Mouse (Mus musculus) natural killer cell, adult 2 months (primary cell): ENCODE results near the gene Ahdc1.

Source experiments
- DNase-seq, 2 experiments: peaks; one replicate each; pipeline ENCODE4 v3.0.0; 2022; ENCODE audit warnings: low spot score in 2 of 2

The Ahdc1 gene

DNA sequence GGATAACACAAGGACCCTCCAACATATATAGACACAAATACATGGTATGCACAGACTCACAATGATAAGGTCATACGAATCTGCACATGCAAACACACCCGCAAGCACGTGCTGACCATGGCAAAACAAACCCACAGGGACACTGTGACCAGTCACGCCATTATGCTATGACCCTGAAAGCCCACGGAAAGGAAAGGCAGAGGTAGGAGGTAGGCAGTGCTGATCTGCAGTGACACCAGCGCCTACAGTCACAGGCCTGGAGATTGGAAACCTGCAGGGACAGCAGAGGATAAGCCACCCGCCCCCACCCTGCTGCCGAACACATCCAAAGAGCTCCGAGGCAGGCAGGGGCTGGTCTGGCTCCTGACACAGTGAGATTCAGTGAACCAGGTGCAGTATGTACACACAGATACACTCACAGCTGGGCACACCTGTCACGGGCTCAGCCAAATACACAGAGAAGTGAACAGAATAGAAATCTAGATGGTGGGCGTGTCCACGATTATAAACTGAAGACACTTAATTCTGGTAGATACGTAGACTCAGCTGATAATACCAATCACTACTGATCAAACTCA is 42.0 kb downstream of the Ahdc1 start:
- no peak for DNase-seq

DNA sequence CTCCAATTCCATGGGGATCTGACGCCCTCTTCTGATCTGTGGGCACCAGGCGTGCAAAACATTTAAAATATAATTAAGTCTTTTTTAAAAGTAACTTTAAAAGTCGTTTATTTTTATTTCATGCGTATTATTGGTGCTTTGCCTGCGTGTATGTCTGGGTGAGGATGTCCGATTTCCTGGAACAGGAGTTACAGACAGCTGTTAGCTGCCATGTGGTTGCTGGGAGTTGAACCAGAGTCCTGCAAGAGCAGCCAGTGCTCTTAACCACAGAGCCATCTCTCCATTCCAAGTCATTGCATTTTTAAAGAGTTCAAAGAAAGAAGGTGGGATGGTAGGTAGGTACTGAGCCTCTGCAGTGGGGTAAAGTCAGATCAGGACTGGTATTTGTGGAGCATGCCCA is 43.5 kb downstream of the Ahdc1 start:
- no peak for DNase-seq

DNA sequence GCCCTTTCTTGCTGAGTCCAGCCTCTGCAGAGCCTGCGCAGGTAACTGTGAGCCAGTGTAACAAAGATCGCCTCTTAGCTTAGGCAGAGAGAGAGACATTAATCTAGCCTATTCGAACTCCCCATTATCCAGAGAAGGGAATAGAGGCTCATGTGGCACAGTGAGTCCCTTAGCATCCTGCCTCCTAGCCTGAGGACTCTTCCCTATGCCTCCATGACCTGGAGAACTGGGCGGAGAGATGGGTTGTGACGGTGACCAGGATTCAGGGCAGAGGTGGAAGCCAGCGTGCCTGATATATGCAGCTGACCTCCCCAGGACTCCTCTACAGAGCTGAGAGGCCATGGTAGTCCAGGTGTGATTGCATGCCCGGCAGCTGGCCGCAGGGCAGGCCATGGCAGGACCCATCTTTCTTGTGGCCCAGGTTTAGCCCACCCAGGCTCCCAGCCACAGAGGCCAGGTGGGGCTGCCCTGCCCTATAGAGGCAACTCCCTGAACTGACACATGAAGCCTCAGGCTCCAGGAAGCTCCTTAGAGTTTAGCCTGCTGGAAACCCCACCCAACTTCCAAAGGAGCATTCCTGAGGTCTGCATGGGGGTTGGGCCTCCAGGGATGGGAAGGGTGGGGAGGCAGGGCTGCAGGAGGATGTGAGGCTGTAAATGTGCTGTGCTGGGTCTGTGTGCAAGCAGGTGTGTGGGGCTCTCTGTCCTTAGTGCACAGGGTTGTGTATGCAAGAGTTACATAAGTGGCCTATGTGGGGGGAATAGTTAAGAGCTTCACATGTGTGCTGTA is 44.3 kb downstream of the Ahdc1 start:
- DNase-seq: no peak

DNA sequence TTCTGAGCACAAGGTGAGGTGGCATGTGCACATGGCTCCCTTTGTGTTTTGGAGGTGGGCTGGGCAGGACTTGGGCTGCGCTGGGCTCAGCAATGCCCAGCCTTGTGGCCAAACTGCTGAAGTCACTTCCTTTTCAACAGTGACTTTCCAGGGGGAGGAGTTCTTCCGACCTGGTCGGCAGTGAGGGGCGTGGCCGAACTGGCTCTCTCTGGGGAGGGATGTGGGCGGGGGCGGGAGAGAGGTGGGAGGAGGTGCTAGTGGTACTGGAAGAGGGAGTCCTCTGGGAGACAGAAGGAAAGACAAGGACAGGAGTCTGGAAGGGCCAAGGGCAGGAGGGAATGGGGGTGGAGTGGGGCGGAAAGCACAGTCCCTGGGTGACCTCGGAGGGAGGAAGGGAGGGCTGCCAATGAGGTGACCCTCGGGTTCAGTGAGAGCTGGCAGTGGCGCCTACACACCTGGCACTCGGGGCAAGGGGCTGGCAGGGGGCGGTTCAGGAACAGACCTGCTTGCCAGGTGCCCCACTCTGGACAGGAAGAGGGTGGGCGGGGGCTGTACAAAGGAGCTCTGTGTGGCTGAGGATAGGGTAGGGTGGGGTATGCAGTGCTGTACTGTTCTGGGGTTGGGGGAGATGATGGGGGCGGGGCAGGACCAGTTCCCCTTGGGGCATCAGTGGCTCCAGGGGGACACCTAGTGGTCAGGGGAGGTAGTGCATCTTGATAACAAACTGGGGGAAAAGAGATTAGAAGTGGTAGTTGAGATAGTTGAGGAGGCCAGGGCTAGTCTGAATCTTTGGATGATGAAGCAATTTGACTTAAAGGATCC is 45.2 kb downstream of the Ahdc1 start:
- peak; percentile 81 to 85 for DNase-seq

DNA sequence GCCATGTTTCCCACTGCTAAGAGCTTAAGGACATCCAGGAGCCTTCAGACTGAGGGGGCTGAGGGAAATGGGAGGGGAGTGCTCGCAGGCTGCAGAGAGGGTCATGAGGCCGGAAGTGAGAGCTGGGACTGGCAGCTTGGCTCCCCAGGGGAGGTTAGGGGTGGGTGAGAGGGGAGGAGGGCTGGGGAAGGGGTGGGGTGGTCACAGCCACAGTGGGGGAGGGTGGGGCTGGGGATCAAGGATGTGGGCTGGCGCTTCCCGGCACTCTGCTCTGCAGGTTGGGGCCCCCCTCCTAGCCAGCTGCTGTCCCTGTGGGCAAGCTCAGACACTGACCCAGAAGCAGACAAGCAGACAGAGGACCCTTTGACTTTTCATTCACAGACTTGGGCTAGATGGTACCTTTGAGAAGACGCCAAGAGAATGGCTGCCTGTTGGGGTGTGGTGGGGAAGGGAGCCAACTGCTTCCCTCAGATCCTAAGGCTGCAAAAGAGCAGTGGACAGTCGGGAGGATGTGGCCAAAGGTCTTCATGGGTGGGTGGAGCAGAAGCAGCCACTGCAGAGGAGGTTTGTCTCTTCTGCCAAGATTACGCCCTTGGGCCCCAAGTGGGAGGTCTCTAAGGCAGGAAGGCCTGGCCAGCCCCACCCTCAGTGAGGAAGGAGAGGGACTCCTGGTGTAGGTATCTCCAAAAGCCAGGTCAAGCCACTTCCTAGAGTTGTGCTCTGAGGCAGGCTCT is 46.5 kb downstream of the Ahdc1 start:
- peak; percentile 36 to 46 for DNase-seq

DNA sequence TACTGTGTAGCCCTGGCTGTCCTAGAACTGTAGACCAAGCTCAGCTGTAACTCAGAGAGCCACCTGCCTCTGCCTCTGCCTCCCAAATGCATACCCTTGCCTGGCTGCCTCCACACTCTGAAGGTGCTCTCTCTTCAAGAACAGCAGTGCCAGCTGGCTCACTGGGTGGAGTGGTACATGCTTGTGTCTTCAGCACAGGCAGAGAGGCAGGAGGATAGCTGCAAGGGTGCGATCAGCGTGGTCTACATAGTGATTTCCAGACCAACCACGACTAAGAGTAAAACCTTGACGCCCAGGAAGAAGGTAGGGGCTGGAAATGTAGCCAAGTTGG is 47.0 kb downstream of the Ahdc1 start:
- no peak for DNase-seq

DNA sequence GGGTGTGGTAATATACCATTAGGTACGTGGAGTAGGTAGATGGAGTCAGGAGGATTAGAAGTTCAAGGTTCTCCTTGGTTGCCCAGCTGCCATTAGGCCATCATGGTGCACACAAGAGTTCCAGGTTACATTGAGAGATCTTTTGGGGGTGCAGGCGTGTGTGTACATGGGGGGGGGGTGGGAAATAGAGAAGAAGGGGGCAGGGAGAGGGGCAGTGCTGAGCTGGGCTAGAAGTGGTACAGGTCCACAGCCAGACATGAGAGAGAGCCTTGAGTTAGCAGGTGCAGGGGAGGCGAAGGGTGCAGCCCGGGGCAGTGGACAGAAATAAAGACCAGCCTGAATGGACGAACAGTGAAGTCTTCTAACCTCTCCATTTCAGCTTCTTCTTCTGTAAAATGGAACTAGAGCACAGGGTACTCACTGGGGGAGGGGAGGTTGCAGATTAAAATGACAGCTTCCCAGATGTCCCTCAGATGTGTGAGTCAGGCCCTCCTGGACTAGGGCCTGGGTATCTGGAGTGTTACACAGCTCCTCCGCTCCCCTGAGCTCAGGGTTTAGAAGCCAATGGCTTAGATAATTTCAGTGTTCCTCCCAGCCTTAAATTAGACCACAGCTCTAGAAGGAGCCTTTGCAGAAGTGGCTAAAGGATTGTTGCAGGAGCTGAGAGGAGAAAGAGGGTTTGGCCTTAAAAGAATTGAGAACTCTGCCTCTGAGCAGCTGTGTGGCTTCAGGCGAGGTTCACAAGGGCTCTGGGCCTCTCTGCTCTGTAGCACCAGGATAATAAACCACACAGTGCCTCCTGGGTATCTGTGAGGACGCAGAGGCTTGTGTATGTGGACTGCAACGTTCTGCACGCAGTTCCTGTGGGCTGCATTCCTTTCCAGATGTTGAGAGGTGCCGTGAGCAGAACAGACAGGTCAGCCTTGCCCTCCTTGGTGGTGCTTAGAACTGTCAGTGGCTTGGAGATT is 47.7 kb downstream of the Ahdc1 start:
- DNase-seq: no peak

DNA sequence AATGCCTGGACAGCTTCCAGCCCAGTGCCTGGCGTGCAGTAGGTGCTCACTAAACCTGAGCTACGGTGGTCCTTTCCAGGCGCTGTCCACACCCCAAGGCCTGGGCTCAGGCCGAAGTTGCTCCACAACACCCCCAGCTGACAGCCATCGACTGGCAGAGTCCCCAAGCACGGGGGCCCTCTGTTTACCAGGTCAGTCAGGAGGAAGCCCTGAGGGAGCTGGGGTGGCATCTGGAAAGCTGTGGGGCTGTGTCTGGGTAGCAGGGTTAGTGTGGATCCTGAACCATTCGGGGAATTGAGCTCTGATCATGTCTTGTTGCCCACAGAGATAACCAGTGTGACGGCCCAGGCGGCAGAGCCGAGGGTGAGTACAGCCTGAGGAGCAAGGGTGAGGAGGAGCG is 49.6 kb downstream of the Ahdc1 start:
- no peak for DNase-seq

DNA sequence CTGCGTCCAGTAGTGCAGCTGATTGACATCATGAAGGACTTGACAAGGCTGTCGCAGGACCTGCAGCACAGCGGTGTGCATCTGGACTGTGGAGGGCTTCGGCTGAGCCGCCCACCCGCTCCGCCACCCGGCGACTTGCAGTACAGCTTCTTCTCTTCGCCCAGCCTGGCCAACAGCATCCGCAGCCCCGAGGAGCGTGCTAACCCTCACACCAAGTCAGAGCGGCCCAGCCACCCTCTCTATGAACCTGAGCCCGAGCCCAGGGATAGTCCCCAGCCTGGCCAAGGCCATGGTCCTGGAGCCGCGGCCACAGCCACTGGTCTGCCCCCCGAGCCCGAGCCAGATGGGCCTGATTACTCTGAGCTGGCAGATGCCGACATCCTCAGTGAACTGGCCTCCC is 50.7 kb downstream of the Ahdc1 start:
- DNase-seq: no peak

DNA sequence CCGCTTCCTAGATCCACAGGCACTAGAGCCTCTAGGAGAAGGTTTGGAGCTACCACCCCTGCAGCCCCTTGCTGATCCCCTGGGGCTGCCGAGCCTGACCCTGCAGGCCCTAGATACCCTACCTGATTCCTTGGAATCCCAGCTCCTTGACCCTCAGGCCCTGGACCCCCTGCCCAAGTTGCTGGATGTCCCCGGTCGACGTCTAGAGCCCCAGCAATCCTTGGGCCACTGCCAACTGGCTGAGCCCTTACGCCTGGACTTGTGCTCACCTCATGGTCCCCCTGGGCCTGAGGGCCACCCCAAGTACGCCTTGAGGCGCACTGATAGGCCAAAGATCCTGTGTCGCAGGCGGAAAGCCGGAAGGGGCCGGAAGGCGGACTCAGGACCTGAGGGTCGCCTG is 51.2 kb downstream of the Ahdc1 start:
- no peak for DNase-seq

DNA sequence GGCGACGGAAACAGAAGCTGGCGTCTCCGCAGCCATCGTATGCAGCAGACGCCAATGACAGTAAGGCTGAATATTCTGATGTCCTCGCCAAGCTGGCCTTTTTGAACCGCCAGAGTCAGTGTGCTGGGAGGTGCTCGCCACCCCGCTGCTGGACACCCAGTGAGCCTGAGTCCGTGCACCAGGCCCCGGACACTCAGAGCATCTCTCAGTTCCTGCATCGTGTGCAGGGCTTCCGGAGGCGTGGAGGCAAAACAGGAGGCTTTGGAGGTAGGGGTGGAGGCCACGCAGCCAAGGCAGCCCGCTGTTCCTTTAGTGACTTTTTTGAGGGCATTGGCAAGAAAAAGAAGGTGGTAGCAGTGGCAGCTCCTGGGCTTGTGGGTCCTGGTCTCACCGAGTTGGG is 52.1 kb downstream of the Ahdc1 start:
- DNase-seq: no peak

DNA sequence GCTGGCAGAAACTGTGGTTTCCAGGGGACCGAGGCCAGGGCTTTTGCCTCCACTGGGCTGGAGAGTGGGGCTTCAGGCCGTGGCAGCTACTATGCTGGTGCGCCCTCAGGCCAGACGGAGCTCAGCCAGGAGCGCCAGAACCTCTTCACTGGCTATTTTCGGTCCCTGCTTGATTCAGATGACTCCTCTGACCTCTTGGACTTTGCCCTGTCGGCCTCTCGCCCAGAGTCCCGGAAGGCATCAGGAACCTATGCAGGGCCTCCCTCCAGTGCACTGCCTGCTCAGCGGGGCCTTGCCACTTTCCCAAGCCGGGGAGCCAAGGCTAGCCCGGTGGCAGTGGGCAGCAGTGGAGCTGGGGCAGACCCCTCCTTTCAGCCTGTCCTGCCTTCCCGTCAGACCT is 52.7 kb downstream of the Ahdc1 start:
- no peak for DNase-seq

DNA sequence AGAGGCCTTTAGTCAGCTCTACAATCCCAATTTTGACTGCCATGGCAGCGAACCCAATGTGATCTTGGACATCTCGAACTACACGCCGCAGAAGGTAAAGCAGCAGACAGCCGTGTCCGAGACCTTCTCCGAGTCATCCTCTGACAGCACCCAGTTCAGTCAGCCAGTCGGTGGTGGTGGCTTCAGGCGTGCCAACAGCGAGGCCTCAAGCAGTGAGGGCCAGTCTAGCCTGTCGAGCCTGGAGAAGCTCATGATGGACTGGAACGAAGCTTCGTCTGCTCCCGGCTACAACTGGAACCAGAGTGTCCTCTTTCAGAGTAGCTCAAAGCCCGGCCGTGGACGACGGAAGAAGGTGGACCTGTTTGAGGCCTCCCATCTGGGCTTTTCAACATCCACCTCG is 53.7 kb downstream of the Ahdc1 start:
- DNase-seq: no peak

DNA sequence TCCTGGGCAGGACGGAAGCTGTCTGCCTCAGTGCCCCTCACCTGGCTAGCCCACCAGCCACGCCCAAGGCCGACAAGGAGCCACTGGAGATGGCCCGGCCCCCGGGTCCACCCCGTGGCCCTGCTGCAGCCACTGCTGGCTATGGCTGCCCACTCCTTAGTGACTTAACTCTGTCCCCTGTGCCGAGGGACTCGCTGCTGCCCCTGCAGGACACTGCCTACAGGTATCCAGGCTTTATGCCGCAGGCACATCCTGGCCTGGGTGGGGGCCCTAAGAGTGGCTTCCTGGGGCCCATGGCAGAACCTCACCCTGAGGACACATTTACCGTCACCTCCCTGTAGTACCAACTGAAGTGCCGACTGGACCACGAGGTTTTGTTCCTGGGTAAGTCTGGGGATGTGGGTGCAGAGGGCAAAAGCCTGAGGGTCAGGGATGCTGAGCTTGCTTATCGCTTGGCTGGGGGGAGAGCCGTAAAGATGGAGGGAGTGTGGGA is 54.9 kb downstream of the Ahdc1 start:
- no peak for DNase-seq

DNA sequence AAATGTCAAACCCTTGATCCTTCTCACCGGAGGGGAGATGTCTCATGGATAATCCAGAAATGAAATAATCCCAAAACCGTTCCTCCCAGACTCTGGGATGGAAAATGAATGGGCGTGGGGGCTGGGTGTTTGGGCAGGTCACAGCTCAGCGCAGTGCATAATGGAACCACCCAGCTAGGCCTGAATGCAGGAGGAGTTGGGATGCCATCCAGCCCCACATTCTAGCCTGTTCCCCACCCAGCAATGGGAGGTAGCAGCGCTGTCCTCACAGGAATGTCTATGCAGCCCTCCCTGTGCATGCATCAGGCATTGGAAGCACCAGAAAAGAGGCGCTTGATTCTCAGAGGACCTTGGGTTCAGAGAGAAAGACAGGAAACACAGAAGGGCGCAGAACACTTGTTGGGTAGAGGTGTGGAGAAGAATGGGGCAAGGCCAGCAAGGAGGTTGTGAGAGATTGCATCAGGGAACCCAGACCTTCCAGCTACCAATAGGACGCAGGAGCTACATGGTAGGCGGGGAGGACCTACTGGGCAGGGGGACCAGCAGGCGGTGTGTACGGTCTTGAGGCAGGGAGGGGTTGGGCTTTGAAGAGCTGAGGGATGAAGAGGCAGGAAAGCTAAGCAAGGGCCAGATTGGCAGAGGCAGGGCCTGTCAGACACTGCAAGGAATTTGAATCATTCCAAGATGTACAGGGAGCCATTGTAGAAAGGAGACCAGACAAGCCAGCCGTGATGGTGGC is 57.5 kb downstream of the Ahdc1 start:
- DNase-seq: no peak

DNA sequence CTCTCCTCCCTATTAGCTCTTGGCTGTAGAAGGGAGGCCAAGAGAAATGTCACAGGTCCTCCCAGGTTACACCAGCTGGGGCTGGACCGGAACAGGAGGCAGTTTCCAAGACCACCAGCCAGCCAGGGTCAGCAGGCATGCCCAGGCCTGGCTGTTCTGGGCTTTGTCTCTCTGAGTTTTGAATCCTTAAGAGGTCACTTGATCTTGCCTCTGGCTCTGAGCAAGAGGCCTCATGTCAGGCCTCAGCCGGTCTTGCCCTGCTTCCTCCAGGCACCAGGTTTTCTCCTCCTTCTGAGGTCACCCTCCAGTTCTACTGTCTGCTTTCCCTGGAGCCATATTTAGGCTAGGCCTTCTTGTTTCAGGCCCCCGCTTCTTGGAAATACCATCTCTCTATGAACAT is 59.3 kb downstream of the Ahdc1 start:
- no peak for DNase-seq

DNA sequence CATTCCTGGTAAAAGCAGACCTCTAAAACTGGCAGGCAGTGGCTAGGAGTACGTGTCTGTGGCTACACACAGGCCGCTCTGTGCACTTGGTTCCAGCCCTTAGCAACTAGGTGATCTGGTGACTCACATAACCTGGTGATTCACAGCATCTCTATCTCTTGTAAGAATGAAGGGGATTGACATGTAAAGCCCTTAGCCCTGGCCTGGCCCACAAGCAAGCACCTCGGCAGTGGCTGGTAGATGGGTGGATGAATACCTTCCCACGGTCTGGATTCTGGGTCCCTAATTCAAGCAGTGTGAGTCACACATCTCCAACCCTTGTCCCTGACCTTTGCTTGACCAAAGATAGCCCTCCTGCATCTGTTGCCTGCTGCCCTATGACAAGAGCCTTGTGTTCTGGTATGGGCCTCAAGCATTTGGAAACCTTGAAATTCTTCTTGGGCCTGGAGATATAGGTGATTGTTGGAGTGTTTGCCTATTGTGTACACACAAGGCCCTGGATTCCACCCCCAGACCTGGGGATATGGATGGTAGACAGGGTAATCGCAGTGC is 59.8 kb downstream of the Ahdc1 start:
- DNase-seq: no peak

DNA sequence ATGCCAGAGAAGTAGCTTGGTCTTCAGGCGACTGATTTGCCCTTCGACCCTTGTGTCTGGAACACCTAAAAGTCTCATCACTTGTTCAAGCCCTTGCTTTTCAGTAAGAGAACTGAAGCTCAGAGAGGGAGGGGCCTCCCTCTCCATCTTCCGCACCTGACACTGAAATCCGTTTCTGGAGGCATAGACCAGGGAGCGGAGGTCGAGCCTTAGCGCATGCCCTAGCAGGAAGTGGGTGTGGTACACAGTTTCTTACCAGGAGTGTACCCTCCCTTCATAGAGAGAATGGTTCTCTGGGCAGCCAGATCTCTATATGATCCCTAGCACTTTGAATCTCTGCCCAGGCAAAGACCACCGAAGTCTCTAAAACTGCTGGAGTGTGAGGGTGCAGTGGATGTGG is 62.1 kb downstream of the Ahdc1 start:
- DNase-seq: no peak

DNA sequence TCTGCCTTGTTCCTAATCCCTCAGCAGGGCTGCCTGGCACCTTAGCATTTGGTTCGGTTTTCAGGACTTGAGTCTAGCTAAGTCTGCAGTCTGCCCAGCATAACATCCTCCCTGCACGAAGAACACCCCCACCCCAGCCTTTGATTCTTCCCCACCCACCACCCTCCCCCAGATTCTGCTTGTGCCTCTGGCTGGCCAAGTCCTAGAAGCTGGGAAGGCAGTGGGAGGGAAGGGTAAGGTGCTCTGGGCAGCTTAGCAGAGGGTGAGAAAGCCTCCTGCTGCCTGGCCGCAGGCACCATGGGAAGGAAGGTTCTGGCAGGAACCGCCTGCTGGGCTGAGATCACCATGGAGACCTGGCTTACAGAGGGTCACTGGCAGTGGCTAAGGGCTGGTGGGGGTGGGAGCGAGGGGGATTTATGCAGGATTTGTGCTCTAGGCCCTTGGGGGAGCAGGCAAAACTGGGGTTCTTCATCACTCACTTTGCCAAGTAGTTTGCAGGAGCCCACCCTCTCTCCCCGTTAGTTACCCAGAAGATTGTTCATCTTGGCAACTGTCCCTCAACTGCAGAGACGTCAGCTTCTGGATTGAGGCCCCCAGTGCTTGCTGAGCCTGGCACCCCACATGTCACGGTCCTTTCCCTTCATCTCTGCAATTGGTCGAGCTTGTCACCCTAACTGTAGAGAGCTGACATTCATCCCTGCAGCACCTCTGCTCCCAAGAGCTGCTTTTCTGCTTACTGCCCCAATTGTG is 63.2 kb downstream of the Ahdc1 start:
- DNase-seq: no peak
